Mouse (Mus musculus) kidney, adult 2 months (tissue): ENCODE data around the gene Ahdc1. TPM values are rescaled to one million over a fixed set of nuclear protein-coding genes. Genes with fewer than 3 reads are reported as not detected.

Source experiments
- DNase-seq: peaks from one replicate; pipeline ENCODE4 v3.0.0; 2021
- H3K27ac ChIP-seq: fragments of 200-500 bp; 2 replicates; pipeline ENCODE4 v1.5.1; 2012; ENCODE audit warnings: low read depth, low read length, control low read depth, inconsistent platforms; ENCODE audit not compliant: insufficient read depth
- H3K27me3 ChIP-seq: fragments of 200-500 bp; replicated peaks from 2 replicates; pipeline ENCODE4 v1.6.1; 2012; ENCODE audit warnings: mild to moderate bottlenecking, moderate library complexity, low read length, inconsistent platforms; ENCODE audit not compliant: control insufficient read depth, insufficient read depth
- H3K36me3 ChIP-seq: fragments of 200-500 bp; 2 replicates; pipeline ENCODE4 v1.6.1; 2012; ENCODE audit warnings: mild to moderate bottlenecking, moderate library complexity, low read length, inconsistent platforms; ENCODE audit not compliant: control insufficient read depth, insufficient read depth
- H3K4me1 ChIP-seq: fragments of 200-500 bp; 2 replicates; pipeline ENCODE4 v1.6.1; 2011; ENCODE audit warnings: low read length; ENCODE audit not compliant: control insufficient read depth, insufficient read depth
- H3K4me3 ChIP-seq: fragments of 200-500 bp; 2 replicates; pipeline ENCODE4 v1.5.1; 2011; ENCODE audit warnings: mild to moderate bottlenecking, low read depth, low read length, control low read depth; ENCODE audit not compliant: insufficient read depth
- CTCF ChIP-seq: fragments of 200-500 bp; conservative IDR thresholded peaks from 2 replicates; pipeline ENCODE4 v1.5.1; 2011; ENCODE audit warnings: low read depth, mild to moderate bottlenecking, control low read depth, low read length, moderate library complexity, mixed read lengths; ENCODE audit not compliant: insufficient read depth, insufficient read length
- POLR2A ChIP-seq: fragments of 200-500 bp; IDR thresholded peaks from one replicate; pipeline ENCODE4 v1.6.1; 2011; ENCODE audit warnings: low read depth, low read length, control low read depth
- WGBS: fragments of 180-500 bp; shearing (Covaris S2); methylation state at CpG from one replicate; pipeline ENCODE4 v1.1.7; 2018; 5-methylcytosine and 5-hydroxymethylcytosine counted together
- polyA plus RNA-seq: library from polyadenylated mRNA; depleted of rRNA; stranded (reverse); fragments of >200 nt; gene quantifications from 2 replicates; pipeline ENCODE4 v1.2.3, GENCODE M21; 2012

The Ahdc1 gene
- polyA plus RNA-seq, 1 experiment: 22.2 TPM

GRCm38 (mm10) chr4:133057389-133058122 is 46.5 kb downstream of the Ahdc1 start:
- H3K36me3 ChIP-seq: peaks cover 8% of the 10 kb centered on the region
- peaks cover 28% of the 10 kb centered on the region for H3K4me1 ChIP-seq
- peak; percentile 97 for DNase-seq
- no peaks in the 10 kb centered on the region for H3K27me3 ChIP-seq
- H3K27ac ChIP-seq: peak overlapping the region; percentile 84
- H3K4me3 ChIP-seq: no peak overlapping the region
- 9% methylated on average over 7 of the region's 7 CpGs for WGBS
- no peak for TF ChIP-seq CTCF
- TF ChIP-seq POLR2A: no peak

- H3K4me1 ChIP-seq: peaks cover 28% of the 10 kb centered on the region
- no peak for TF ChIP-seq CTCF
- TF ChIP-seq POLR2A: no peak
- 72% methylated on average over 4 of the region's 4 CpGs for WGBS
- peak overlapping the region; percentile 75 for H3K27ac ChIP-seq
- no peak overlapping the region for H3K4me3 ChIP-seq
- H3K27me3 ChIP-seq: no peaks in the 10 kb centered on the region
- H3K36me3 ChIP-seq: peaks cover 11% of the 10 kb centered on the region
- no peak for DNase-seq
These were observed 47.0 kb downstream of the Ahdc1 start for GRCm38 (mm10) chr4:133058123-133058453.

- peak overlapping the region; percentile 75; the same call in 1 of the 2 replicates for H3K27ac ChIP-seq
- no peak overlapping the region for H3K4me3 ChIP-seq
- no peak for TF ChIP-seq POLR2A
- no peak for TF ChIP-seq CTCF
- peaks cover 33% of the 10 kb centered on the region for H3K4me1 ChIP-seq
- H3K27me3 ChIP-seq: no peaks in the 10 kb centered on the region
- peaks cover 11% of the 10 kb centered on the region for H3K36me3 ChIP-seq
- 73% methylated on average over 11 of the region's 11 CpGs for WGBS
- no peak for DNase-seq
These were observed 47.7 kb downstream of the Ahdc1 start for GRCm38 (mm10) chr4:133058513-133059480.

- H3K4me3 ChIP-seq: no peak overlapping the region
- 91% methylated on average over 11 of the region's 11 CpGs for WGBS
- no peaks in the 10 kb centered on the region for H3K27me3 ChIP-seq
- no peak for DNase-seq
- peaks cover 16% of the 10 kb centered on the region for H3K36me3 ChIP-seq
- TF ChIP-seq POLR2A (no peak), CTCF (no peak)
- peaks cover 23% of the 10 kb centered on the region for H3K4me1 ChIP-seq
- H3K27ac ChIP-seq: no peak overlapping the region
These were observed 49.6 kb downstream of the Ahdc1 start for GRCm38 (mm10) chr4:133060702-133061101.

DNA sequence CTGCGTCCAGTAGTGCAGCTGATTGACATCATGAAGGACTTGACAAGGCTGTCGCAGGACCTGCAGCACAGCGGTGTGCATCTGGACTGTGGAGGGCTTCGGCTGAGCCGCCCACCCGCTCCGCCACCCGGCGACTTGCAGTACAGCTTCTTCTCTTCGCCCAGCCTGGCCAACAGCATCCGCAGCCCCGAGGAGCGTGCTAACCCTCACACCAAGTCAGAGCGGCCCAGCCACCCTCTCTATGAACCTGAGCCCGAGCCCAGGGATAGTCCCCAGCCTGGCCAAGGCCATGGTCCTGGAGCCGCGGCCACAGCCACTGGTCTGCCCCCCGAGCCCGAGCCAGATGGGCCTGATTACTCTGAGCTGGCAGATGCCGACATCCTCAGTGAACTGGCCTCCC is 50.7 kb downstream of the Ahdc1 start:
- WGBS: 93% methylated on average over 20 of the region's 20 CpGs
- TF ChIP-seq POLR2A (no peak), CTCF (no peak)

GRCm38 (mm10) chr4:133062286-133062685 is 51.2 kb downstream of the Ahdc1 start:
- no peak for TF ChIP-seq CTCF
- no peak for TF ChIP-seq POLR2A
- Histone ChIP-seq H3K27ac (no peak overlapping the region), H3K4me1 (peaks cover 14% of the 10 kb centered on the region), H3K4me3 (no peak overlapping the region), H3K27me3 (no peaks in the 10 kb centered on the region), H3K36me3 (peaks cover 16% of the 10 kb centered on the region)
- no peak for DNase-seq
- whole genome bisulfite sequencing: 83% methylated on average over 14 of the region's 14 CpGs

More for the DNA sequence above, 50.7 kb downstream of the Ahdc1 start:
- DNase-seq: no peak
- Histone ChIP-seq H3K27me3 (no peaks in the 10 kb centered on the region), H3K4me1 (peaks cover 18% of the 10 kb centered on the region), H3K4me3 (no peak overlapping the region), H3K27ac (no peak overlapping the region), H3K36me3 (peaks cover 16% of the 10 kb centered on the region)

GRCm38 (mm10) chr4:133063203-133063602 is 52.1 kb downstream of the Ahdc1 start:
- DNase-seq: no peak
- TF ChIP-seq CTCF: no peak
- no peak for TF ChIP-seq POLR2A
- H3K27ac ChIP-seq: peak overlapping the region; percentile 81
- H3K27me3 ChIP-seq: no peaks in the 10 kb centered on the region
- peaks cover 16% of the 10 kb centered on the region for H3K36me3 ChIP-seq
- H3K4me3 ChIP-seq: no peak overlapping the region
- WGBS: 91% methylated on average over 18 of the region's 18 CpGs
- peaks cover 7% of the 10 kb centered on the region for H3K4me1 ChIP-seq
